Mouse (Mus musculus): ENCODE measurements around the gene Gm9758. TPM values are rescaled to one million over a fixed set of nuclear protein-coding genes. Genes with fewer than 3 reads are reported as not detected.
"Not testable (repeated sequence)": the region's sequence is repeated elsewhere in the genome, so short reads cannot be mapped to it uniquely, and the experiment has no call there.

The Gm9758 gene
- total RNA-seq (2021), result not detected
- long read RNA-seq, experiment 1, result 0 reads
- long read RNA-seq, experiment 2, result 0 reads

GRCm38 (mm10) chr5:14914799-14915198 is at the start of gene Gm9758:
Gene Gm9758, minus strand, starts transcription at chr5:14914899.
- not testable (repeated sequence) for DNase-seq (ENCODE audit: low spot score in 2 of 2)

- DNase-seq (ENCODE audit: low spot score in 2 of 2), result not testable (repeated sequence)
Observed at GRCm38 (mm10) chr5:14963821-14964220, 49.1 kb upstream of the Gm9758 start.

DNA sequence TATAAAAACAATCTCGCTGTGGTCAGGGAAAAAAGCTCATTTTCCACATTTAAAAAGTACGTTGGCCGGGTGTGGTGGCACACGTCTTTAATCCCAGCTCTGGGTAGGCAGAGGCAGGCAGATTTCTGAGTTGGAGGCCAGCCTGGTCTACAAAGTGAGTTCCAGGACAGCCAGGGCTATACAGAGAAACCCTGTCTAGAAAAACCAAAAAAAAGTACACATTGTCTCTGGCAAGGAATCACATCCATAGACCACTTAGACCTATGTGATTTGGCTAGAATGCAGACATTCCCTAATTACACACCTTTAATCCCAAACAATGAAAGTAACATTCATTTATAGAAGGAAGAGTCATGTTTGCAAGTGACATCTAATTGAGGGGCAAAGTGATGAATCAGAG is 46.8 kb upstream of the Gm9758 start:
- DNase-seq (ENCODE audit: low spot score in 2 of 2), result not testable (repeated sequence)

DNA sequence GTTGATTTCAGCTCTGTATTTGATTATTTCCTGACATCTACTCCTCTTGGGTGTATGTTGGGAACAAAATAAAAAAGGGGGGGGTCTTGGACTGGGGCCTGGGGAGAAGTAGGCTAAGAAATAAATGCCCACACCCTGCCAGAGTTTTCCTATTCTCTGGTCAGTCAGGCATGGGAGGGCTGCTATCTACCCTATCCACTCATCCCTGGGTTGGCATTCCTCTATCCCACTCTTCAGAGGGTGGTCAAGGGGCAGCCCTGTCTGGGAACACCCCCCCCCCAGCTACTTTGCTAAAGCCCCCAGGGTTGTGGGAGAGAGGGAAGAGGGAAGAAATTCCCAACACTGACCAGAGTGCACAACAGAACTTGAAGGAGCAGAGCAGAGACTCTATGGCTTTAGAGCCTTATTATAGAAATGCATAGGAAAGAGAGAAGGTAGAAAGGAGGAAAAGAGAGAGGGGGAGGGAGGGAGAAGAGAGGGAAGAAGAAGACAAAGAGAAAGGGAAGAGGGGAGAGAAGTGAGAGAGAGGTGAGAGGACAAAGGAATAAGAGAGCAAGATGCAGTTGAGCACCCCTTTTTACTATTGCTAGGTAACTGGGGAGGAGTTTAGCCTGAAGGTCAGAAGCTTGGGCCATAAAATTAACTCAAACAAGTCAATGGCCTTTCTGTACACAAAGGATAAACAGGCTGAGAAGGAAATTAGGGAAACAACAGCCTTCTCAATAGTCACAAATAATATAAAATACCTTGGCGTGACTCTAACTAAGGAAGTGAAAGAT is 41.4 kb upstream of the Gm9758 start:
- not testable (repeated sequence) for DNase-seq (ENCODE audit: low spot score in 2 of 2)

GRCm38 (mm10) chr5:14953587-14953986 is 38.9 kb upstream of the Gm9758 start:
- not testable (repeated sequence) for DNase-seq (ENCODE audit: low spot score in 2 of 2)

- DNase-seq (ENCODE audit: low spot score in 2 of 2), result not testable (repeated sequence)
Observed at GRCm38 (mm10) chr5:14952749-14953148, 38.0 kb upstream of the Gm9758 start.

GRCm38 (mm10) chr5:14951822-14952221 is 37.1 kb upstream of the Gm9758 start:
- not testable (repeated sequence) for DNase-seq (ENCODE audit: low spot score in 2 of 2)

DNA sequence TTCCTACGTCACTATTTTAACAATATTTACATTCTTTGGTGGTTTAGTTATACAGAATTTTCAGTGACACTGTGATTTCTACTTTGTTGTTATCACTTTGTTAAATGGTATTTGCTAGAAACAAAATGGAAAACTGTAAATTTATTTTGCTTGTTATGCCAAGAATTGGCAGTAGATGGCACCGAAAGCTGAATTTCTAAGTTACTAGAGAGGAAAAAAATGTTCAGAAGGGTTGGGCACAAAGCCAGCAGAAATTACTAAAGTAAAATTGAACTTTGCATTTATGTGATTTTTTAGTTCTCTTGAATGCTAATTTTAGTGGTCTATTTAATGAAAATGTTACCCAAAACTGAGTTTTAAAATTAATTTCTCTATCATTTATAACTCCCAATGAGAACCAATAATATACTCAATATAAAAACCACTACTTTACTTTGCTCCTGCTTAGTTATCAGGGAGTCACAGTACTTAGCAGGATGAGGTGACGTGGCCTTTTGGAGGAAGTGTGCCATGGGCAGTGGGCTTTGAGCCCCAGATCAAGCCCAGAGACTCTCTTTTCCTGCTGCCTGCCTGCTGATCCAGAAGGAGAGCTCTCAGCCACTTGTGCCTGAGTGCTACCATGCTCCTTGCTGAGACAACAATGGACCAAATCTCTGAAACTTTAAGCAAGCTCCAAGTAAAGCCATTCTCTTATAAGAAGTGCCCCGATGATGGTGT is 32.9 kb upstream of the Gm9758 start:
- DNase-seq (ENCODE audit: low spot score in 2 of 2), result not testable (repeated sequence)

DNA sequence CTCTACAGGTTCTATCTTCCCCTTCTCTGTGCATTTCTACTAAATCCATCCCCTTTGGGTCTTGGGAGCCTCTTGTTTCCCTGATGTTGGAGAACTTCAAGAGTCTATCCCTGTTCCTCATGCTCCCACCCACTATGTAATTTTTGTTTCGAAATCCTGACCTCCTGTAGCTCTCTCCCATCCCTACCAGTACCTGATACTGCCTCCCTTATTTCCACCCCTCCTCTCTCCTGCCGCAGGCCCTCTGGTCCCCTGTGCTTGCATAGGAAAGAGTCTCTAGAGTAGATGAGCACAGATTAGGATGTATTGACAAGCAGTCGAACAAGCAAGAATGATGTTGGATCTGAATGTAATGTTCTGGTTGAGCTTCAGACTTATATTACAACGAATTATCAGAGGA is 30.8 kb upstream of the Gm9758 start:
- DNase-seq (ENCODE audit: low spot score in 2 of 2), result not testable (repeated sequence)

- DNase-seq (ENCODE audit: low spot score in 2 of 2), result not testable (repeated sequence)
Observed at GRCm38 (mm10) chr5:14941043-14941442, 26.3 kb upstream of the Gm9758 start.

DNA sequence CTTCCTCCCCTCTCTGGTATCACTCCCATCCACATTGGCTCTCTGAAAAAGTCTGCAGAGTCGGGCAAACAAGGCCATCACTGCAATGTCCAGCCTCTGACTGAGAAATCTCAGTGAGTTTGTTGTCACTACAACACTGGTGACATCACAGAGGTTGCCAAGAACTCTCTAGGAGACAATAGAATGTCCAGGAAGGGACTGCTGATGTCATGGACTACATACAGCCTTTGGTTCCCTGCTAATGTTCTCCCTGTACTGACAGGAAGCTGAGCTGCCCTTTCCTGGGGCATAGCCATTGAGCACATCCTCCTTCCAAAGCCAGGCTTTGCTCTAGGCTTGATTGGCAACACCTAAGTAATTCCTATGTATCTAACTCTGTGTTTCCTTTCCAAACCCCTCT is 23.6 kb upstream of the Gm9758 start, which contains the start of gene Speer4e:
Gene Speer4e, minus strand, starts transcription at position 101 of the 400 bp plus-strand sequence.
- not testable (repeated sequence) for DNase-seq (ENCODE audit: low spot score in 2 of 2)

GRCm38 (mm10) chr5:14933721-14934120 is 19.0 kb upstream of the Gm9758 start:
- DNase-seq (ENCODE audit: low spot score in 2 of 2), result not testable (repeated sequence)

DNA sequence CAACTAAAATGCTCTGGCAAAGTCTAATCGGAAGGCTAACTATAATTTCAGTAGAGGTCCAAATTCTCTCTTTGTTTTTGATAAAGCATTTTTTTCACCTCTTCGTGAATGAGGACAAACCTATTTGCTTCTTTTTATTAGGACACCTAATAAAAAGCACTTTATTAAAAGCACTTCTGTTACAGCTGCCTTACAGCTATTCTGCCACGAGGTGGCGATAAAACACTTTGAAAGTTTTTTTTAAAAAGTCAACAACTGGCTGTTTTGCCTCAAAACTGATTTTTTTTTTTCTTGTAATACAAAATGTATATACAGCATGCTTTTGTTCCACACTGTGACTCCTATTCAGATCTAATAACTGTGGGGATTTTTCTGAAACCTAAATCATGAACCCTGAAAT is 12.3 kb upstream of the Gm9758 start:
- not testable (repeated sequence) for DNase-seq (ENCODE audit: low spot score in 2 of 2)

DNA sequence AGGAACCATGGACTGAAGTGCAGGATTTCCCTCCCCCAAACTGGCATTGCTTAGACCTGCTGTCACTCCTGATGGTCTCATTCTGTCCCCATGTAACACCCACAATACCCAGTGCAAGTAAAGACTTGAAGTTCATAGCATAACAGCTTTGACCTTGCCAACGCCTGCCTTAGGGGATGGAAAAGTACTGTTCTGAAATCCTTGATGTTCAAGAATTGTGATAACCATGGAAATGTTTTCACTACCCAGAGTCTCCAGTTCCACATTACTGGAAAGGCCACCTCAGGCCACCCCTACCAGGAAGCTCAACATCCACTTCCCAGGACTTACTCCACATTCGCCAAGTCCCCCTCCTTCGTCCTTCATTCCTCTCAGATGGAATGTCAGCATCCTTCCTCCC is 338 bp downstream of the Gm9758 start:
- not testable (repeated sequence) for DNase-seq (ENCODE audit: low spot score in 2 of 2)

GRCm38 (mm10) chr5:14903539-14903938 is 11.2 kb downstream of the Gm9758 start:
- DNase-seq (ENCODE audit: low spot score in 2 of 2), result not testable (repeated sequence)

DNA sequence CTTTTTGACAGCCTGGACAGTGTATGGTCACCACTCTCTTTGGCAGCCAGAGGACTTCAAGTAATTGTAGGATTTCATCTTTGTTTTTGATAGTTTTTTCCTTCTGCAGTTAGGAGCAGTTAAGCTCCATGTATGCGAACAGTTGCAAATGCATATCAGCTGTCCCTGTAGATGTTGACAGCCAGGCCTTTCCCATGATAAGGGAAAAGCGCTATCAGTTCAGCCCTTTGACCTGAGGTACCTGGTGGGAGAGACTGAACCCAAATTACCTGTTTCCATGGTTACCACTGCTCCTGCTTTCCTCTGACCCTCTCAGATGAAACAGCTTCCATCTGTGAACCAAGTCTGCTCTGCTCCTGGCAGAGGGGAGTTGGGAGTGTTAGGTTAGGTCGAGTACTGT is 22.5 kb downstream of the Gm9758 start:
- DNase-seq (ENCODE audit: low spot score in 2 of 2), result no peak

GRCm38 (mm10) chr5:14885291-14885690 is 29.4 kb downstream of the Gm9758 start:
- DNase-seq (ENCODE audit: low spot score in 2 of 2), result not testable (repeated sequence)

Other genes with a start within 250 kb of the Gm9758 start
- gene Speer4e, start 23.5 kb upstream of the Gm9758 start, total RNA-seq (2021), result not detected
- not detected for gene Gm10354, start 64.0 kb upstream of the Gm9758 start, total RNA-seq (2021)
- not detected for gene Gm17019, start 118.1 kb upstream of the Gm9758 start, total RNA-seq (2021)